Mouse (Mus musculus): Measurements from ENCODE around the gene Klhdc8b.

DNA sequence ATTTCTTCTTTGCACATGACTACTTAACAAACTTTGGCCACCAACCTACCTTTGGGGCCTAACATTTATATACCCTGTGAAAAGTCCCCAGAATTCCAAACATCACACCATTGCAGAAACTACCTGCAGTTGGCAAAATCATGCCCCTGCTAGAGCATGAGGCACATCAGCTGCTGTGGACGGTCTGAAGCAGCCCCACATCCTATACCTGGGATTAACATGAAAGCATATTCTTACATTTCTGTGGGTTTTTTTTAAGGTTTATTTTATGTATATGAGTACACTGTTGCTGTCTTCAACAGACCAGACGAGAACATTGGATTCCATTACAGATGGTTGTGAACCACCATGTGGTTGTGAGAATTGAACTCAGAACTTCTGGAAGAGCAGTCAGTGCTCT is 4.8 kb upstream of the Klhdc8b start:
- TF ChIP-seq POLR2A (IDR thresholded peaks at IDR 0.05; ENCODE audit: borderline replicate concordance, extremely low read depth, insufficient read depth, insufficient read length, poor library complexity, severe bottlenecking) (no peak), CTCF (IDR thresholded peaks at IDR 0.05; ENCODE audit: borderline replicate concordance, extremely low read depth, insufficient read depth, insufficient read length) (no peak)
